Mouse (Mus musculus) liver, embryonic 14.5 days (tissue): ENCODE measurements around the gene Usp25.

Source experiments
- CTCF ChIP-seq: IDR thresholded peaks from 2 replicates; pipeline ENCODE4 v1.5.1; 2016; ENCODE audit warnings: antibody characterized with exemption, low read depth, control low read depth
- EP300 ChIP-seq: IDR thresholded peaks from 2 replicates; pipeline ENCODE4 v1.6.1; 2016; ENCODE audit warnings: antibody characterized with exemption, low read depth

GRCm38 (mm10) chr16:77089806-77090205 is 76.3 kb downstream of the Usp25 start:
- TF ChIP-seq EP300 (no peak), CTCF (no peak)
